20 mouse cellular contexts compared by ENCODE assay signal in the genomic region with DNA sequence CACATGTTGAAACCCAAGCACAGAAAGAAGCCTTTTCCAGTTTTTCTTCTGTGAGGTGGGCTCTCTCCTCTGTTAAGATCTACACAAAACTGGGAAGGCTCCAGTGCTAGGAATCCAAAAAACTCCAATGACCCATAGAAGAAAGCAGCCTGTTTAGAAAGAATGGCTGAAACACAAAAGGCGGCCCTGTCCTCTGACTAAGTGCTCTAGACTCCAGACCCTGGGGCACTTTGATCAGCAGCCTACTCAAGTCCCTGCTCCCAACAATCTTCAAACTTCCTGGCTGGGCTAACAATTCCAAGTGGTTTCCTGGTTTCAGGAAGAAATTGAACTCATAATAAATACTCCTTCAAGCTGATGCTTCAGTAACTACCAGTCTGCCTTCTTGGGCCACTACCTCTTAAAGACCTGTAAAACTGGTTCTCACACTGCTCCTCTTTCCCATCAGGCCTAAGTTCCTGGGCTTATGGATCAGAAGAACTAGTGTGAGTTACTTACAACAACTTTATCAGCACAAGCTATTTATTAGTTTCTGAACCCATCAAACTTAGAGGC. TPM values are rescaled to one million over a fixed set of nuclear protein-coding genes. Genes with fewer than 3 reads are reported as not detected.
DNase-seq lines count a peak whose midpoint lies in the region; ATAC-seq and TF ChIP-seq lines count a peak whose summit lies in the region.
"Had no signal": no experiment of that assay in that cellular context is flagged by ENCODE, and none has a peak within 500 bp of the region (broad histone marks: within the 10 kb centered on the region; RNA-seq: fewer than 3 reads in every experiment).

No protein-coding gene starts in this region.

- no peak overlapping the region for H3K4me2 ChIP-seq in embryonic facial prominence, embryonic 11.5 days (ENCODE audit: low read depth, low read length)
- no peak overlapping the region for H3K4me2 ChIP-seq in liver, postnatal 0 days (ENCODE audit: low read depth, low read length)
- no peak overlapping the region for H3K4me2 ChIP-seq in liver, embryonic 12.5 days
- H3K4me2 ChIP-seq in lung, embryonic 16.5 days (ENCODE audit: low read depth, low read length) = no peak overlapping the region
- H3K4me2 ChIP-seq: embryonic facial prominence, embryonic 12.5 days; limb, embryonic 15.5 days; neural tube, embryonic 12.5 days had no signal

- peak; percentile 3 for DNase-seq in embryonic facial prominence, embryonic 11.5 days (ENCODE audit: low spot score)
- no peak for DNase-seq in embryonic facial prominence, embryonic 10.5 days (ENCODE audit: low spot score)
- DNase-seq in liver, postnatal 0 days = no peak
- no peak for DNase-seq in urinary bladder, adult 2 months (ENCODE audit: low spot score)
- no peak for DNase-seq in testis, postnatal 10 days (ENCODE audit: low spot score)
- no peak for DNase-seq in left cerebral cortex, postnatal 4 days
- DNase-seq: adrenal gland, adult 2 months; cerebellum, adult 2 months; cerebellum, postnatal 36 days; kidney, adult 8-10 months; right cerebral cortex, postnatal 4 days; thymus, postnatal 25 days had no signal

- no peaks in the 10 kb centered on the region for H3K36me3 ChIP-seq in embryonic facial prominence, embryonic 11.5 days (replicated peaks; ENCODE audit: control insufficient read depth, insufficient read depth, low read depth, low read length)
- peaks cover 24% of the 10 kb centered on the region for H3K36me3 ChIP-seq in embryonic facial prominence, embryonic 10.5 days (replicated peaks)
- peaks cover 4% of the 10 kb centered on the region for H3K36me3 ChIP-seq in liver, postnatal 0 days (replicated peaks; ENCODE audit: insufficient read depth, low read length)
- H3K36me3 ChIP-seq in liver, embryonic 12.5 days = peaks cover 20% of the 10 kb centered on the region
- H3K36me3 ChIP-seq in lung, embryonic 16.5 days (ENCODE audit: control insufficient read depth, insufficient read depth, low read length) = no peaks in the 10 kb centered on the region

- no peak for TF ChIP-seq CTCF in liver, postnatal 0 days (IDR thresholded peaks at IDR 0.05; ENCODE audit: low read depth)

- no peak overlapping the region for H3K9ac ChIP-seq in embryonic facial prominence, embryonic 11.5 days (replicated peaks; ENCODE audit: low read length)
- H3K9ac ChIP-seq in liver, postnatal 0 days (replicated peaks) = no peak overlapping the region
- no peak overlapping the region for H3K9ac ChIP-seq in liver, embryonic 12.5 days
- no peak overlapping the region for H3K9ac ChIP-seq in lung, embryonic 16.5 days (ENCODE audit: low read length)
- H3K9ac ChIP-seq: embryonic facial prominence, embryonic 12.5 days; limb, embryonic 15.5 days; neural tube, embryonic 12.5 days had no signal

- intact Hi-C loops in left cerebral cortex, postnatal 4 days (cut with DNase I) = no loop called here

- H3K27ac ChIP-seq in embryonic facial prominence, embryonic 11.5 days (replicated peaks; ENCODE audit: low read depth, low read length) = no peak overlapping the region
- no peak overlapping the region for H3K27ac ChIP-seq in embryonic facial prominence, embryonic 10.5 days (replicated peaks)
- H3K27ac ChIP-seq in liver, postnatal 0 days (ENCODE audit: low read depth) = peak overlapping the region; percentile 40; the same call in 1 of the 2 replicates
- H3K27ac ChIP-seq in liver, embryonic 12.5 days = no peak overlapping the region
- H3K27ac ChIP-seq in lung, embryonic 16.5 days (ENCODE audit: low read length) = peak overlapping the region; percentile 61
- H3K27ac ChIP-seq: embryonic facial prominence, embryonic 12.5 days; limb, embryonic 15.5 days; midbrain, embryonic 10.5 days; neural tube, embryonic 12.5 days had no signal

- H3K9me3 ChIP-seq in embryonic facial prominence, embryonic 11.5 days (replicated peaks; ENCODE audit: control insufficient read depth, low read length) = no peaks in the 10 kb centered on the region
- H3K9me3 ChIP-seq in embryonic facial prominence, embryonic 10.5 days = no peaks in the 10 kb centered on the region
- no peaks in the 10 kb centered on the region for H3K9me3 ChIP-seq in liver, postnatal 0 days (ENCODE audit: low read length)
- H3K9me3 ChIP-seq in liver, embryonic 12.5 days (replicated peaks) = no peaks in the 10 kb centered on the region
- no peaks in the 10 kb centered on the region for H3K9me3 ChIP-seq in lung, embryonic 16.5 days (ENCODE audit: control insufficient read depth, low read length)
- H3K9me3 ChIP-seq: embryonic facial prominence, embryonic 12.5 days; limb, embryonic 15.5 days; midbrain, embryonic 10.5 days; neural tube, embryonic 12.5 days had no signal

- WGBS in embryonic facial prominence, embryonic 11.5 days = 66% methylated on average over 1 of the region's 1 CpGs
- 58% methylated on average over 1 of the region's 1 CpGs for WGBS in embryonic facial prominence, embryonic 10.5 days
- WGBS in liver, postnatal 0 days (ENCODE audit: insufficient replicate concordance) = 100% methylated on average over 1 of the region's 1 CpGs
- WGBS in liver, embryonic 12.5 days (ENCODE audit: insufficient replicate concordance) = 70% methylated on average over 1 of the region's 1 CpGs
- 58% methylated on average over 1 of the region's 1 CpGs for WGBS in lung, embryonic 16.5 days

- H3K27me3 ChIP-seq in embryonic facial prominence, embryonic 11.5 days (ENCODE audit: control insufficient read depth, insufficient read depth, low read length) = no peaks in the 10 kb centered on the region
- no peaks in the 10 kb centered on the region for H3K27me3 ChIP-seq in embryonic facial prominence, embryonic 10.5 days (replicated peaks; ENCODE audit: low read depth, poor library complexity, severe bottlenecking)
- H3K27me3 ChIP-seq in liver, postnatal 0 days (ENCODE audit: insufficient read depth, low read length) = no peaks in the 10 kb centered on the region
- no peaks in the 10 kb centered on the region for H3K27me3 ChIP-seq in liver, embryonic 12.5 days (replicated peaks)
- no peaks in the 10 kb centered on the region for H3K27me3 ChIP-seq in lung, embryonic 16.5 days (ENCODE audit: control insufficient read depth, insufficient read depth, low read depth, low read length)
- H3K27me3 ChIP-seq: embryonic facial prominence, embryonic 12.5 days; limb, embryonic 15.5 days; neural tube, embryonic 12.5 days had no signal

- no peak for TF ChIP-seq EP300 in liver, postnatal 0 days (IDR thresholded peaks at IDR 0.05; ENCODE audit: low read depth)

- H3K4me1 ChIP-seq in embryonic facial prominence, embryonic 11.5 days (ENCODE audit: control insufficient read depth, insufficient read depth, low read length) = no peaks in the 10 kb centered on the region
- no peaks in the 10 kb centered on the region for H3K4me1 ChIP-seq in embryonic facial prominence, embryonic 10.5 days
- 0 out of 2 replicates have a peak, but pooled peaks cover 6% of the 10 kb centered on the region for H3K4me1 ChIP-seq in liver, postnatal 0 days (ENCODE audit: insufficient read depth)
- no peaks in the 10 kb centered on the region for H3K4me1 ChIP-seq in liver, embryonic 12.5 days
- 0 out of 2 replicates have a peak, but pooled peaks cover 4% of the 10 kb centered on the region for H3K4me1 ChIP-seq in lung, embryonic 16.5 days (replicated peaks; ENCODE audit: control insufficient read depth, insufficient read depth, low read length)
- H3K4me1 ChIP-seq: embryonic facial prominence, embryonic 12.5 days; limb, embryonic 15.5 days; neural tube, embryonic 12.5 days had no signal

- H3K4me3 ChIP-seq in embryonic facial prominence, embryonic 11.5 days (ENCODE audit: low read depth, low read length) = no peak overlapping the region
- no peak overlapping the region for H3K4me3 ChIP-seq in embryonic facial prominence, embryonic 10.5 days
- H3K4me3 ChIP-seq in liver, postnatal 0 days (ENCODE audit: low read depth, low read length) = no peak overlapping the region
- H3K4me3 ChIP-seq in liver, embryonic 12.5 days = no peak overlapping the region
- no peak overlapping the region for H3K4me3 ChIP-seq in lung, embryonic 16.5 days (ENCODE audit: low read length)
- H3K4me3 ChIP-seq: embryonic facial prominence, embryonic 12.5 days; layer of hippocampus, adult 2 months; limb, embryonic 15.5 days; midbrain, embryonic 10.5 days; neural tube, embryonic 12.5 days had no signal

- no peak for ATAC-seq in embryonic facial prominence, embryonic 11.5 days (replicated peaks; ENCODE audit: insufficient number of reproducible peaks, low FRiP score, low TSS enrichment, low read depth)
- no peak for ATAC-seq in liver, postnatal 0 days
- ATAC-seq in liver, embryonic 12.5 days = no peak
- peak; percentile 72 for ATAC-seq in lung, embryonic 16.5 days (ENCODE audit: low read depth)
- ATAC-seq: forebrain, embryonic 14.5 days had no signal

RNA-seq across cellular contexts. Expression of gene Btbd7, which starts 45.4 kb away (rescaled TPM):
- 21.0 and 21.7 TPM in 2 replicates for polyA plus RNA-seq in embryonic facial prominence, embryonic 11.5 days (2014; fragmentation: Nextera tagmentation; extraction: Ambion mirVana)
- 17.6 and 19.5 TPM in 2 replicates for polyA plus RNA-seq in embryonic facial prominence, embryonic 10.5 days (2016; fragmentation: Nextera tagmentation; extraction: Ambion mirVana)
- 4.6 and 4.7 TPM in 2 replicates for polyA plus RNA-seq in liver, postnatal 0 days (2015; fragmentation: Nextera tagmentation; extraction: Ambion mirVana)
- 7.3 and 7.5 TPM in 2 replicates for polyA plus RNA-seq in liver, embryonic 12.5 days (2016; fragmentation: Nextera tagmentation; extraction: Ambion mirVana)
- polyA plus RNA-seq in lung, embryonic 16.5 days (2015; fragmentation: Nextera tagmentation; extraction: Ambion mirVana) = 17.1 and 18.1 TPM in 2 replicates
- polyA plus RNA-seq in urinary bladder, adult 2 months (2012; rRNA removed) = 20.1 and 27.7 TPM in 2 replicates
- total RNA-seq in left cerebral cortex, postnatal 4 days (2021) = 10 to 100 TPM; 30.7 to 32.7 TPM

Comparison
In these comparisons a context has a peak if more than half of its experiments do, and no peak if none do; other contexts are left out.
1. H3K27ac ChIP-seq: peak in liver, postnatal 0 days (single experiment) and lung, embryonic 16.5 days (single experiment); none in embryonic facial prominence, embryonic 11.5 days (single experiment), embryonic facial prominence, embryonic 10.5 days (single experiment) and liver, embryonic 12.5 days (single experiment).